In the genomic region with DNA sequence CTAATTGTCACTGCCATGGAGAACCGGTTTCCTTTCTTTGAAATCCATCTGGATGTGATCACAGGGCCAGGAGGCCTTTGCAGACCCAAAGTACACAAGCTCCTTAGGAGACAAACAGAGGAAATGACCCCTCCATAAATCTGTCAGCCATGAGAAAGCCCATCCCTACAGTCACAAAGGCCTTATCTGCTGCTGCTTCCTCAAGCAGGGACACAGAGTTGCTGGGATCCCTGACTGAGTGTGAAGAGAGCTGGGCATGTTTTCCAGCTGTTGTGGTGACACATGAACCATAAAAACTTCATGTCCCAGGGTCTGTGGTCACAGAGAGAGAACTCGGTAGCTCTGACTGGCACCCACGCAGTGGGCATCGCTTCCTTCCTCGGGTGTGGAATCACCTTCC, we compare ENCODE assay signal across 11 mouse cellular contexts. TPM values are rescaled to one million over a fixed set of nuclear protein-coding genes. Genes with fewer than 3 reads are reported as not detected.
DNase-seq lines count a peak whose midpoint lies in the region; ATAC-seq and TF ChIP-seq lines count a peak whose summit lies in the region.
"Had no signal": no experiment of that assay in that cellular context is flagged by ENCODE, and none has a peak within 500 bp of the region (broad histone marks: within the 10 kb centered on the region; RNA-seq: fewer than 3 reads in every experiment).

No protein-coding gene starts in this region.

- TF ChIP-seq CTCF in thymus, adult 2 months (IDR thresholded peaks at IDR 0.05; ENCODE audit: borderline replicate concordance, control insufficient read depth, extremely low read depth, insufficient read depth, low read length, poor library complexity), result no peak

- ATAC-seq in kidney, embryonic 15.5 days (replicated peaks; ENCODE audit: low FRiP score), result peak; percentile 90
- ATAC-seq in forebrain, embryonic 15.5 days (replicated peaks), result no peak

- peak overlapping the region; percentile 62; the same call in 1 of the 2 replicates for H3K27ac ChIP-seq in heart, embryonic 10.5 days
- peak overlapping the region; percentile 57; the same call in 1 of the 2 replicates for H3K27ac ChIP-seq in kidney, embryonic 15.5 days
- H3K27ac ChIP-seq in forebrain, embryonic 15.5 days (replicated peaks), result no peak overlapping the region
- no peak overlapping the region for H3K27ac ChIP-seq in thymus, adult 2 months (ENCODE audit: control insufficient read depth, insufficient read depth, low read length)

- no peak overlapping the region for H3K4me2 ChIP-seq in kidney, embryonic 15.5 days
- no peak overlapping the region for H3K4me2 ChIP-seq in forebrain, embryonic 15.5 days (replicated peaks)

- H3K36me3 ChIP-seq in heart, embryonic 10.5 days, result no peaks in the 10 kb centered on the region
- no peaks in the 10 kb centered on the region for H3K36me3 ChIP-seq in kidney, embryonic 15.5 days
- no peaks in the 10 kb centered on the region for H3K36me3 ChIP-seq in forebrain, embryonic 15.5 days
- no peaks in the 10 kb centered on the region for H3K36me3 ChIP-seq in thymus, adult 2 months (ENCODE audit: control insufficient read depth, insufficient read depth, low read length)
- H3K36me3 ChIP-seq: G1E had no signal

- WGBS in heart, embryonic 10.5 days, result 45% methylated on average over 5 of the region's 5 CpGs
- WGBS in kidney, embryonic 15.5 days, result 6% methylated on average over 5 of the region's 5 CpGs
- WGBS in forebrain, embryonic 15.5 days, result 87% methylated on average over 5 of the region's 5 CpGs
- 48% methylated on average over 5 of the region's 5 CpGs for WGBS in thymus, adult 2 months

- no peak overlapping the region for H3K4me3 ChIP-seq in heart, embryonic 10.5 days
- H3K4me3 ChIP-seq in kidney, embryonic 15.5 days (replicated peaks), result no peak overlapping the region
- H3K4me3 ChIP-seq in forebrain, embryonic 15.5 days, result no peak overlapping the region
- no peak overlapping the region for H3K4me3 ChIP-seq in thymus, adult 2 months (ENCODE audit: control insufficient read depth, insufficient read depth, low read length)

- DNase-seq in embryo, embryonic 10 days (ENCODE audit: low spot score), result peak; percentile 70
- DNase-seq in heart, embryonic 10.5 days (ENCODE audit: low spot score), result peak; percentile 80
- DNase-seq in lung, postnatal 25 days (ENCODE audit: low spot score), result peak; percentile 81
- DNase-seq in frontal cortex, postnatal 25 days (ENCODE audit: low spot score in 2 of 2), result no peak
- no peak for DNase-seq in right cerebral cortex, adult 2 months (ENCODE audit: low spot score in 2 of 2)
- DNase-seq in thymus, adult 2 months, result no peak
- DNase-seq: cerebellum, adult 11 months; retina, postnatal 1 day had no signal

- peaks cover 6% of the 10 kb centered on the region; the same call in 1 of the 2 replicates for H3K4me1 ChIP-seq in heart, embryonic 10.5 days
- peaks cover 15% of the 10 kb centered on the region for H3K4me1 ChIP-seq in kidney, embryonic 15.5 days
- H3K4me1 ChIP-seq in forebrain, embryonic 15.5 days, result no peaks in the 10 kb centered on the region
- peaks cover 13% of the 10 kb centered on the region for H3K4me1 ChIP-seq in thymus, adult 2 months (replicated peaks; ENCODE audit: control insufficient read depth, insufficient read depth, low read length)

- TF ChIP-seq POLR2A in thymus, adult 2 months (IDR thresholded peaks at IDR 0.05; ENCODE audit: control insufficient read depth, extremely low read depth, insufficient read depth, low read length, poor library complexity), result no peak

- H3K9ac ChIP-seq in kidney, embryonic 15.5 days, result no peak overlapping the region
- no peak overlapping the region for H3K9ac ChIP-seq in forebrain, embryonic 15.5 days (replicated peaks)

- no peaks in the 10 kb centered on the region for H3K9me3 ChIP-seq in heart, embryonic 10.5 days
- H3K9me3 ChIP-seq in kidney, embryonic 15.5 days (replicated peaks), result no peaks in the 10 kb centered on the region
- H3K9me3 ChIP-seq in forebrain, embryonic 15.5 days, result no peaks in the 10 kb centered on the region
- H3K9me3 ChIP-seq: G1E had no signal

- H3K27me3 ChIP-seq in heart, embryonic 10.5 days (ENCODE audit: insufficient read depth, poor library complexity, severe bottlenecking), result no peaks in the 10 kb centered on the region
- 0 out of 2 replicates have a peak, but pooled peaks cover 3% of the 10 kb centered on the region for H3K27me3 ChIP-seq in kidney, embryonic 15.5 days
- H3K27me3 ChIP-seq in forebrain, embryonic 15.5 days, result no peaks in the 10 kb centered on the region
- H3K27me3 ChIP-seq in thymus, adult 2 months (ENCODE audit: control insufficient read depth, insufficient read depth, low read length), result no peaks in the 10 kb centered on the region

RNA-seq across cellular contexts. Expression of a gene that starts 28.7 kb away (rescaled TPM):
- 19.4 and 22.1 TPM in 2 replicates for polyA plus RNA-seq in heart, embryonic 10.5 days (2016; fragmentation: Nextera tagmentation; extraction: Ambion mirVana)
- 11.6 and 15.0 TPM in 2 replicates for polyA plus RNA-seq in kidney, embryonic 15.5 days (2015; fragmentation: Nextera tagmentation; extraction: Ambion mirVana)
- polyA plus RNA-seq in forebrain, embryonic 15.5 days (2015; fragmentation: Nextera tagmentation; extraction: Ambion mirVana), result 4.2 and 5.1 TPM in 2 replicates
- 60.3 and 61.8 TPM in 2 replicates for polyA plus RNA-seq in thymus, adult 2 months (2012; rRNA removed)

RNA-seq across cellular contexts. Expression of a gene that starts 46.2 kb away (rescaled TPM):
- 85.1 and 91.3 TPM in 2 replicates for polyA plus RNA-seq in heart, embryonic 10.5 days (2016; fragmentation: Nextera tagmentation; extraction: Ambion mirVana)
- 85.5 and 87.8 TPM in 2 replicates for polyA plus RNA-seq in kidney, embryonic 15.5 days (2015; fragmentation: Nextera tagmentation; extraction: Ambion mirVana)
- 53.8 and 55.8 TPM in 2 replicates for polyA plus RNA-seq in forebrain, embryonic 15.5 days (2015; fragmentation: Nextera tagmentation; extraction: Ambion mirVana)
- 156 and 184 TPM in 2 replicates for polyA plus RNA-seq in thymus, adult 2 months (2012; rRNA removed)

RNA-seq across cellular contexts. Expression of a gene that starts 46.9 kb away (rescaled TPM):
- 54.5 and 63.1 TPM in 2 replicates for polyA plus RNA-seq in heart, embryonic 10.5 days (2016; fragmentation: Nextera tagmentation; extraction: Ambion mirVana)
- 82.7 and 87.4 TPM in 2 replicates for polyA plus RNA-seq in kidney, embryonic 15.5 days (2015; fragmentation: Nextera tagmentation; extraction: Ambion mirVana)
- polyA plus RNA-seq in forebrain, embryonic 15.5 days (2015; fragmentation: Nextera tagmentation; extraction: Ambion mirVana), result 67.1 and 68.0 TPM in 2 replicates
- polyA plus RNA-seq in thymus, adult 2 months (2012; rRNA removed), result 37.3 and 44.0 TPM in 2 replicates

Comparison
In these comparisons a context has a peak if more than half of its experiments do, and no peak if none do; other contexts are left out.
1. DNase-seq: peak in embryo, embryonic 10 days (single experiment), heart, embryonic 10.5 days (single experiment) and lung, postnatal 25 days (single experiment); none in frontal cortex, postnatal 25 days (0 of 2), right cerebral cortex, adult 2 months (0 of 2) and thymus, adult 2 months (single experiment).
2. H3K27ac ChIP-seq: peak in heart, embryonic 10.5 days (single experiment) and kidney, embryonic 15.5 days (single experiment); none in forebrain, embryonic 15.5 days (single experiment) and thymus, adult 2 months (single experiment).